Mouse (Mus musculus) neutrophil, adult 59 days (primary cell): ENCODE results near the gene Slc35b1. TPM values are rescaled to one million over a fixed set of nuclear protein-coding genes. Genes with fewer than 3 reads are reported as not detected.

Experiments
- total RNA-seq, 2 experiments: library from RNA; stranded (reverse); gene quantifications; 1 replicate in 1 of 2; 2 replicates in 1 of 2; pipeline ENCODE4 v1.2.4; 2023

The Slc35b1 gene
- total RNA-seq = 10 to 100 TPM; 30.2 to 39.7 TPM

DNA sequence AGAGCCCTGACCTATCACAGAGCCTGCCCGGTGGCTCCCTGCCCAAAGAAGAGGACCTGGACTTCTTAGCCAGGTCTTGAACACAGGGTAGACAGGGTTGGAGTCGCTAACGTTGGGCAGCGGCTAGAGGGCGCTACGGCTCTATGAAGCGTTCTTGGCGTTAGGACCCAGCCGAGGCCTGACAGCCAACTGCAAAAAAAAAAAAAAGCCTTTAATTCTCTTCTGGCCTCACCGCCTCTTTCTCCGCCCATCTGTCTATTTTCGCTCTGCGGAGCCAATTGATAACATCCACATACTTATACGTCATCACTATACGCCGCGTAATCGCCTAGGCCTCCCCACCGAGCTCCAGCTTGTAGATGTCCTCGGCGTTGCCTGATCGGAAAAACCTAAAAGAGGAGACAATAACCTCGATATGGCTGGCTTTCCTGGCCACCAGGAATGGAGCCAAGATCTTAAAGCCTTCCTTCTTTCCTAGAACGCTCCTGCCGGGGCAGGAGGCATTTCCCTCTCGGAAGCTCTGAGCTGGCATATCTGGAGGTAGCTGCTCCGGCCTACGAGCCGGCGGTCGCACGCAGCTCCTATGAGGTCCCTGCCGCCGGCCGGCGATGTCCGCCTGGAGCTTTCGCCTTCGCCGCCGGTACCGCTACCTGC is at the start of gene Slc35b1:
TSS of gene Slc35b1 (plus strand) at position 374 of the 654 bp plus-strand sequence.

GRCm38 (mm10) chr11:95336568-95337128 is 47.8 kb upstream of the Slc35b1 start, which contains the start of gene Fam117a:
Gene Fam117a, plus strand, starts transcription at chr11:95337018.

DNA sequence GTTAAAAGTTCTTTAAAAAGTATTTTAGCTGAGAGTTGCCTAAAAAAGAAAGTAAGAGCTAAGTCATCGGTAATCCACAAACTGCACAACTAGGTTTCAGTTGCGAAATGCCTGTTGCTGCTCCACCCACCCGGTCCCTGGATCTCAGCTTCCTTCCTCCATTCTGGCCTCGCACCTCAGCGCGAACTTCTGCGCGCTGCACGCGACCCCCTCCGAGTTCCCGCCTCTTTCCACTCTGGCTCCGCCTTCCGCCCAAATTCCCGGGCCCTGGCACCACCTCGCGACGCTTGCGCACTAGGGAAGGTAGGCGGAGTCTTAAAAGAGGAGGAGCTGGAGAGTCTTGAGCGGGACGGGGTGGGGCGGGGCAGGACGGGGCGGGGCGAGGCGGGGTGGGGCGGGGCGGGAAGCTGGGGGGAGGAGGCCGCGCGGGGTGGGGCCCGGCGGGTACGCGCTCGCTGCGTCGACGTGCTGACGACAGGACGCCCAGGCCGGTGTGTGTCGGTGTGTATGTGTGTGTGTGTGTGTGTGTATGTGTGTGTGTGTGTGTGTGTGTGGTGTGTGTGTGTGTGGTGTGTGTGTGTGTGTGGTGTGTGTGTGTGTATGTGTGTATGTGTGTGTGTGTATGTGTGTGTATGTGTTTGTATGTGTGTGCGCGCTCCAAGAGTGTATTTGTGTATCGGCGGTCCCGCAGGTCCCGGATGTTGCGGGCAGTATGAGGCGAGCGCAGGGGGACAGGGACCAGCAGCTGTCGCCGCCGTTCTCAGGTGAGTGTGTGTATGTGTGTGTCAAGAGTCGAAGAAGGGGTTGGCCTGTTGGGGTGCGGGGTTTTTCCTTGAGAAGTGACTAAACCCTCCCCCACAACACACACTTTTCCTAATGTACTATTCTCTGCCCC is 29.4 kb downstream of the Slc35b1 start, which contains the start of gene Spop:
TSS of gene Spop (plus strand) at position 440 of the 895 bp plus-strand sequence.

Other genes with a start within 250 kb of the Slc35b1 start
- gene Dlx4, start 238.4 kb upstream of the Slc35b1 start, total RNA-seq = not detected
- under 1 TPM in 1 of 2 experiments, not detected in 1; 0.31 TPM for gene Tac4, start 123.2 kb upstream of the Slc35b1 start, total RNA-seq
- gene Kat7, start 74.4 kb upstream of the Slc35b1 start, total RNA-seq = 10 to 100 TPM; 82.3 to 93.7 TPM
- 10 to 100 TPM; 76.0 to 95.2 TPM for gene Fam117a, start 47.7 kb upstream of the Slc35b1 start, total RNA-seq
- 100 to 1,000 TPM; 104 to 111 TPM for gene Spop, start 29.4 kb downstream of the Slc35b1 start, total RNA-seq
- gene Nxph3, start 129.9 kb downstream of the Slc35b1 start, total RNA-seq = not detected
- under 1 TPM in 1 of 2 experiments, not detected in 1; 0.13 TPM for gene Ngfr, start 203.0 kb downstream of the Slc35b1 start, total RNA-seq